Mouse (Mus musculus) forebrain, embryonic 12.5 days (tissue): ENCODE measurements around the gene Ctc1. TPM values are rescaled to one million over a fixed set of nuclear protein-coding genes. Genes with fewer than 3 reads are reported as not detected.

Experiments used
- ATAC-seq: fragments of 200-750 bp; cut with Nextera tagmentation; 2 replicates; pipeline ENCODE4 v1.8.0; 2017; ENCODE audit warnings: moderate TSS enrichment; ENCODE audit not compliant: low FRiP score
- H3K27ac ChIP-seq: fragments of 300-500 bp; sonication (generic); 2 replicates; pipeline ENCODE4 v1.5.1; 2016; ENCODE audit warnings: mild to moderate bottlenecking
- H3K27me3 ChIP-seq: fragments of 300-500 bp; sonication (generic); 2 replicates; pipeline ENCODE4 v1.6.1; 2016; ENCODE audit warnings: mild to moderate bottlenecking
- H3K36me3 ChIP-seq: fragments of 300-500 bp; sonication (generic); replicated peaks from 2 replicates; pipeline ENCODE4 v1.6.1; 2016; ENCODE audit warnings: mild to moderate bottlenecking
- H3K4me1 ChIP-seq: fragments of 300-500 bp; sonication (generic); 2 replicates; pipeline ENCODE4 v1.6.1; 2016
- H3K4me2 ChIP-seq: fragments of 300-500 bp; sonication (generic); 2 replicates; pipeline ENCODE4 v1.6.1; 2016; ENCODE audit warnings: mild to moderate bottlenecking, moderate library complexity
- H3K4me3 ChIP-seq: fragments of 300-500 bp; sonication (generic); replicated peaks from 2 replicates; pipeline ENCODE4 v1.5.1; 2016; ENCODE audit warnings: mild to moderate bottlenecking
- H3K9ac ChIP-seq: fragments of 300-500 bp; sonication (generic); 2 replicates; pipeline ENCODE4 v1.6.1; 2016; ENCODE audit warnings: mild to moderate bottlenecking
- H3K9me3 ChIP-seq: fragments of 300-500 bp; sonication (generic); 2 replicates; pipeline ENCODE4 v1.6.1; 2016
- WGBS: fragments of 180-500 bp; shearing (Covaris S2); methylation state at CpG from one replicate; pipeline ENCODE4 v1.1.7; 2016; 5-methylcytosine and 5-hydroxymethylcytosine counted together
- polyA plus RNA-seq: library from polyadenylated mRNA; unstranded; fragments of >200 nt; fragmentation: Nextera tagmentation; extraction: Ambion mirVana; gene quantifications from 2 replicates; pipeline ENCODE4 v1.2.1, GENCODE M21; 2016

The Ctc1 gene
- polyA plus RNA-seq, 1 experiment from 2014 or later = 71.0 TPM

DNA sequence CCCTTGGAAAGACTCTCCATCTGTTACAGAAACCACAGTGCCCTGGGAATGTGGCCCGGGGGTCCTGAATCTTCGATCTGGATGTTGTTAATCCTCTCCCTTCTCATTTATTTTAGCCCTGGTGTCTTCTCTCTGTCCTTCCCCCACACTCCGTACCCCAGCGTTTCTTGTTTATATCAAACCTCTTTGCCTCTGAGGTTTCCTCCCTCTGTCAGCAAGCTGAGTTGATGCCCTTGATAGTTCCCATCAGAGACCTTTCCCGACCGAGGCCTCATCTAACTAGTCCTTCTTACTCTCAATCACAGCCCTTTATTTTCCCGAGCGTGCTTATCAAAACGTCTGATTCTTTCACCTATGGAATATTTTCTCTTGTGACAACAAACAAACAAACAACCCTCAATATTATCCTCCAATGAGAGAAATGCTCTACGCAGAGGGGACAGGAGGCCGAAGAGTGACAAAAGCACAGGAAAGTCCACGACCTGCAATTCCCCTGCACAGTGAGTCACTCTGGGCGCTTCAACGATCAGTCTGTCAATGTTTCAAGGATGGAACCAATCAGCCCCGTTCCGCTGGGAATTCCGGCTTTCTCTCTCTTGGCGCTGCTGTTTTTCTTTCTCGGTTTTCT, 43.1 kb downstream of the Ctc1 start:
- WGBS = under 1% methylated on average over 19 of the region's 19 CpGs
- no peak for ATAC-seq

DNA sequence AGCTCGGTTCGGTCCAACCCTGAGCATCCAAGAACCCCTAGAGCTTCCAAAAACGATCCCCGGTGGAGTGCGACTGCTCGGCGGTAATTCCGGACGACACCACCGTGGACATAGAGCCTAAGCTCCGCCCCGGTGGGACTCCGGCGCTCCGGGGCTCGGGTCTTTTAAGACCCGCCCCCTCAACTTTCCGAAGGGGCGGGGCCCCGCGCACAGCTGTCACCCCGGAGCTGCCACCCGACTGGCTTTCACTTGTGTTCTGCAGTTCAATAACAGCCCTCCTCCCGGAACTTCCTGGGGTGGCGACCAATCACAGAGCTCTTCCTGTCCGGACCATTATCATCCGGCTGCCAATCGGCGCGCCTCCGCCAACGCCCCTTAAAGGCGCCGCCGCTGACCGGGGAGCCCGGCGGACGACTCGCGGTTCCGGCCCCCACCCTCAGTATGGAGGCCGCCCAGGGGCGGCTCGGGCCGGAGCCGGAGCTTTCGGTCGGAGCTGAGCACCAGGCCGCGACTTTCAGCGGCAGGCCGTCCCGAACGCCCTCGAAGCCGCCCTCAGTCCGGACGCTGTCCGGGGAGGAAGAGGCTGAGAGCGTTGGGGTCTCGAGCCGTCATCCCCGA, 43.8 kb downstream of the Ctc1 start, which contains the start of gene Borcs6:
Borcs6 (plus strand) TSS at position 361 of the 618 bp plus-strand sequence.
- H3K4me1 ChIP-seq = peaks cover 28% of the 10 kb centered on the region
- no peaks in the 10 kb centered on the region; the same call in 1 of the 2 replicates for H3K27me3 ChIP-seq
- WGBS = under 1% methylated on average over 63 of the region's 64 CpGs
- H3K27ac ChIP-seq = peak within 1 kb of the TSS; percentile 93
- ATAC-seq = peak; percentile 93
- H3K9me3 ChIP-seq = no peaks in the 10 kb centered on the region
- peak within 1 kb of the TSS; percentile 84 for H3K9ac ChIP-seq
- peak within 1 kb of the TSS; percentile 90 for H3K4me3 ChIP-seq
- 0 out of 2 replicates have a peak, but pooled peaks cover under 1% of the 10 kb centered on the region for H3K36me3 ChIP-seq
- H3K4me2 ChIP-seq = peak within 1 kb of the TSS; percentile 98

More for the DNA sequence above, 43.1 kb downstream of the Ctc1 start:
- Histone ChIP-seq H3K4me2 (peak overlapping the region; percentile 98), H3K9me3 (no peaks in the 10 kb centered on the region), H3K4me3 (peak overlapping the region; percentile 90), H3K9ac (peak overlapping the region; percentile 66), H3K27me3 (no peaks in the 10 kb centered on the region; the same call in 1 of the 2 replicates), H3K36me3 (peaks cover 7% of the 10 kb centered on the region), H3K4me1 (peaks cover 22% of the 10 kb centered on the region), H3K27ac (peak overlapping the region; percentile 82)

DNA sequence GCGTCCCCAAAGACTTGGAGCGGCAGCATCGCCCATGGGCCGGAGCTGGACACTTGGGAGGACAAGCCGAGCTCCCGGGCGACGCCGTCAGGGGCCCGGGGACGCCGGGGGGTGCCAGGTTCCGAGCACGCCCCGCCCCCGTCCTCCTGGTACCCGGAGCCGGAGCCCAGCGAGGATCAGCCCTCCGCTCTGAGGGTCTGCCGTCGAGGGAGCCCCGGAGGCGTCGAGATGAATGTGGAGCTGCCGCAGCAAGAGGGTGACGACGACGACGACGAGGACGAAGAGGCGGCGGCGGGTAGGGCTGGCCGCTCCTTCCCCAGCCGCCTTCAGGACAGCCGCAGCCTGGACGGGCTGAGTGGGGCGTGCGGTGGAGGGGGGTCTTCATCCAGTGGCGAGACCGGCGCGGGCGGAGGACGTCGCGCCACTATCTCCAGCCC, 44.3 kb downstream of the Ctc1 start:
- Histone ChIP-seq H3K4me1 (peaks cover 32% of the 10 kb centered on the region), H3K27ac (peak overlapping the region; percentile 93), H3K4me3 (peak overlapping the region; percentile 90), H3K36me3 (no peaks in the 10 kb centered on the region), H3K4me2 (peak overlapping the region; percentile 98), H3K9me3 (no peaks in the 10 kb centered on the region), H3K9ac (peak overlapping the region; percentile 84), H3K27me3 (no peaks in the 10 kb centered on the region; the same call in 1 of the 2 replicates)
- ATAC-seq = peak; percentile 33
- under 1% methylated on average over 47 of the region's 49 CpGs for WGBS

DNA sequence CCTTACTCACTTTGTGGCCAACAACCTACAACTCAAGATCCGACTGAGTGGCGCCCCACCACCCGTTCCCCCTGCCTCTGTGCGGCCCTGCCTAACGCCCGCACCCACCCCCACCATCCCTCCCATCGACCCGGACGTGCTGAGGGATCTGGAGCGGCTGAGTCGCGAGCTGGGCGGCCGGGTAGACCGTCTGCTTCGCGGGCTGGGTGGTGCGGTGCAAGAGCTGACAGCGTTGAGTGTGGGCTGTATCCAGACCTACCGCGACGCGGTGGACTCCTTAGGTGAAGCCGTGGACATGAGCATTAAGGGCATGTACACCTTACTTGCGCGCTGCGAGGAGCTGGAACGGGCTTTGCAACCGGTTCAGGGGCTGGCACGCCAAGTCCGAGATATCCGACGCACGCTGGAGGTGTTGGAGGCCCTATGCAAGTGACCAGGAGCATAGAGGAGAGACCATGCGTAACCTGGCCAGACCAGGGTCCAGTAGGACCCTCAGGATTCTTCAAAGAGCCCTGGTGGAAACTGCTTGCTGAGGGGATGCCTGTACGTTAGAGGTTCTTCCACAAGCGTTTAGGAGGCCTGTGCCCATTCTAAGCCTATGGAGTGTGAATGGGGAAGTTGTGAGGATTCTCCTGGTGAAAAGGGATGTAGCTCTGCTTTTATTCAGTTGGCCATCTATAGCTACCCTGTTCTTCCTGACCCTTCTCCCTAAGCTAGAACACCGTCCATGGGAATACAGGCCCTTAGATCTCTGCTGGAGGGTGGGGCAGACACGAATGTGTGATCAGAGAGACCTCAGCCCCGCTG, 44.9 kb downstream of the Ctc1 start:
- Histone ChIP-seq H3K27ac (peak overlapping the region; percentile 93), H3K4me2 (peak overlapping the region; percentile 98), H3K4me1 (peaks cover 32% of the 10 kb centered on the region), H3K9ac (peak overlapping the region; percentile 84), H3K9me3 (no peaks in the 10 kb centered on the region), H3K36me3 (no peaks in the 10 kb centered on the region), H3K27me3 (no peaks in the 10 kb centered on the region; the same call in 1 of the 2 replicates), H3K4me3 (peak overlapping the region; percentile 90)
- no peak for ATAC-seq
- 2% methylated on average over 36 of the region's 40 CpGs for WGBS

DNA sequence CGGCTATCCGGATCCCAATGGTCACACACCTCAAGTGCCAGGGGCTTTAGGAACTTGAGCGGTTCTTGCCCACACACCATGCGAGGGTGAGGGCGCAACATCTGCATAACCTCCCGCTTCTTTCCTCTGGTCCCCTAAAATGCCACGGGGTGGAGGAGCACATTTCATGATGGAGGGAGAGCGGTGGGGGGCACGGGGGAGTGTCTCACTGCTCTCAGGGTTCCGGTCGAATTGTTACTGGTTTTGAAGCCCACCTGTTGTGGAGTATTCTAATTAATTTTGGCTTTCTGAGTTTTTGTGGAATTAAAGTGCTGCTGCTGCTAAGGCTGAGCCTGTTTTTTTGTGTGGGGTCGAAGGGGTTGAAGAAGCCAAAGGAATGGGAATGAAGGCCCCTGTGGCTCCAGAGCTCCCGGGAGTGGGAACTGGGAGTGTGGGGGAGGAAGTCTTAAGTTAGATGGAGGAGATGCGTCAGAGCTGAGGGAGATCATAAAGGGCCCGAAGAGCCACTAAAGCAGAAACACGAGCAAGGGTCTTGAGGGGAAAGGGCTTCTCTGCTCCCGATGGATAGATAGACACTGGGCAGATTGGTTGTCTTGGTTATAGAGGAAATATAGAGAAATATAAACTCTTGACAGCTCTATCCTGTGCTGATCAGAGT, 45.7 kb downstream of the Ctc1 start:
- WGBS = 7% methylated on average over 17 of the region's 17 CpGs
- peaks cover 3% of the 10 kb centered on the region; the same call in 1 of the 2 replicates for H3K27me3 ChIP-seq
- peak overlapping the region; percentile 98 for H3K4me2 ChIP-seq
- peak overlapping the region; percentile 84; the same call in 1 of the 2 replicates for H3K9ac ChIP-seq
- no peaks in the 10 kb centered on the region for H3K36me3 ChIP-seq
- H3K4me3 ChIP-seq = peak overlapping the region; percentile 90
- ATAC-seq = no peak
- H3K4me1 ChIP-seq = peaks cover 38% of the 10 kb centered on the region
- H3K27ac ChIP-seq = no peak overlapping the region
- H3K9me3 ChIP-seq = no peaks in the 10 kb centered on the region

DNA sequence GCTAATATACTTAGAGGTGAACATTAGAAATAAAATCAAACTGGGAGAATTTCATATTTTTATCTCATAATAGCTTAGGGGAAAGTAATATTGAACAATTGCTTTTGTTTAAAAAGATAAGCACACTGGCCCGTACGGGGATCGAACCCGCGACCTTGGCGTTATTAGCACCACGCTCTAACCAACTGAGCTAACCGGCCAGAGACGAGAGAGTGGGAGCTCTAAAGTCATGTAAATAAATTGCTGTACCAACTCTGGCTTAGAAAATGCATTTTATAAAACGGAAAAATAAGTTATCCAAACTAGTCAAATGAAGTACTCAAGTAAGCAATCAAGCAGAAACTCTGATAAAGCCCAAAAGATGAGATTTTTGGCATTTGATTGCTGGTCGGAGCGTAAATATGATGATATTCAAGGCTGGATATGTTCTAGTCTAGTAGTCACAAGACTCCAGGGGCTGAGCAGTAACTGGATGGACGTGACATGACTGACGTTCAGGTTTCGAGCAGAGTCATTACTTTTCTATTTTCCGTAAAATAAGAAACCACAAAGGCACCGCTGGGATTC, 46.6 kb downstream of the Ctc1 start:
- Histone ChIP-seq H3K27ac (peak overlapping the region; percentile 36; the same call in 1 of the 2 replicates), H3K4me2 (peak overlapping the region; percentile 98), H3K4me1 (peaks cover 43% of the 10 kb centered on the region), H3K9ac (no peak overlapping the region), H3K27me3 (peaks cover 3% of the 10 kb centered on the region; the same call in 1 of the 2 replicates), H3K9me3 (no peaks in the 10 kb centered on the region), H3K4me3 (peak overlapping the region; percentile 67), H3K36me3 (no peaks in the 10 kb centered on the region)
- 1% methylated on average over 17 of the region's 17 CpGs for whole genome bisulfite sequencing
- ATAC-seq = peak; percentile 2; the same call in 1 of the 2 replicates

DNA sequence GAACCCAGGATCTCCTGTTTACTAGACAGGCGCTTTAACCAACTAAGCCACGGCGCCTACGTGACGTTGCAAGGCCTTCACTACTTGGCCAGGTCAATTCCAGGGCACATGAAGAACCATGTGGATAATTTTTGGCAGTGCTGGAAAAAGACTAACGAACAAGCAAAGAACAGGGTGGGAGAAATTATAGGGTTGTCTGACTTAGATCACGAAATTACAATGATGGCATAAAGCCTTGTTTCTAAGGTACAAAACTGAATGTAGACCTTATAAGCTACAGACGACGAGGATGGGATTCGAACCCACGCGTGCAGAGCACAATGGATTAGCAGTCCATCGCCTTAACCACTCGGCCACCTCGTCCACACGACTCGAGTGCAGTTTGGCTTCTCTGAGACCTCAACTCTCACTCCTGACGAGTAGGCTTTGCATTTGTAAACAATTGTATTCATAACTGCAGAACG, 47.1 kb downstream of the Ctc1 start:
- H3K9ac ChIP-seq = peak overlapping the region; percentile 36; the same call in 1 of the 2 replicates
- ATAC-seq = peak; percentile 42

DNA sequence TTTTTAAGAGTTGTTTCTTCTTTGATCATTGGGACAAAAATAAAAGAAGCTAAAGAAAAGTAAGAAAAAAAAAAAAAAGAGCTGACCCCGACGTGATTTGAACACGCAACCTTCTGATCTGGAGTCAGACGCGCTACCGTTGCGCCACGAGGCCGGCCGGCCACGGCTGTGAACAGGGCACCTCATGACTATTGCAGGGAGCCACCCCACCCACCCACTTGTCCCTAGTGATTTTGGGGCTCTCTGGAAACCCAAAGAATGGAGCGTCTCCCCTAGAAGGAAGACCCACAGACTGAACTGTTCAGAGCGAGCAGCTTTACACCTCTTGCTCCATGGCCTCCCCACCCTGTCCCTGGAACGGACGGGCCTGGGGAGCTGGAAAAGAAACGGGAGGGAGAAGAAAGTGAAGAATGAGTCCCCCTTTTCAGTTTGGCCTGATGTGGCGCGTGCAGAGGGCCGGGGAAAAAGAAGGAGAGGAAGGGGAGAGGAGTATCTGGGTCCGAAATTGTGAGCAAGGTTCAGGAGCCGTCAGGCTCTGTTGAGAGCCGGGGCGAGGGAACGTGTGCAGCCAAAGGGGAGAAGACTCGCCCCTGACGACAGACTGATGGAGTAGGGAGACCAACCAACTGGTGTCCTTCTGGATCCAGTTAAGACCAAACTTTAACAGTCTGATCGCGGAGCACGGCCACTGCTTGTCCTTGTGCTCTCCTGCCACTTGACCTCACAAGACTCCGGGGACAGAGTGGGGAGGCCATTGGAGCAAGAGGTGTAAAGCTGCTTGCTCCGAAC, 47.9 kb downstream of the Ctc1 start:
- peaks cover 3% of the 10 kb centered on the region; the same call in 1 of the 2 replicates for H3K27me3 ChIP-seq
- peak; percentile 34; the same call in 1 of the 2 replicates for ATAC-seq
- H3K27ac ChIP-seq = peak overlapping the region; percentile 82
- H3K9me3 ChIP-seq = no peaks in the 10 kb centered on the region
- no peaks in the 10 kb centered on the region for H3K36me3 ChIP-seq
- peak overlapping the region; percentile 70 for H3K9ac ChIP-seq
- peak overlapping the region; percentile 59 for H3K4me2 ChIP-seq
- under 1% methylated on average over 31 of the region's 31 CpGs for WGBS
- H3K4me3 ChIP-seq = peak overlapping the region; percentile 67
- peaks cover 39% of the 10 kb centered on the region for H3K4me1 ChIP-seq

More for the DNA sequence above, 47.1 kb downstream of the Ctc1 start:
- WGBS = under 1% methylated on average over 19 of the region's 19 CpGs
- Histone ChIP-seq H3K4me3 (peak overlapping the region; percentile 67), H3K27ac (peak overlapping the region; percentile 82), H3K9me3 (no peaks in the 10 kb centered on the region), H3K4me1 (peaks cover 43% of the 10 kb centered on the region), H3K36me3 (no peaks in the 10 kb centered on the region), H3K27me3 (peaks cover 3% of the 10 kb centered on the region; the same call in 1 of the 2 replicates), H3K4me2 (peak overlapping the region; percentile 55)

DNA sequence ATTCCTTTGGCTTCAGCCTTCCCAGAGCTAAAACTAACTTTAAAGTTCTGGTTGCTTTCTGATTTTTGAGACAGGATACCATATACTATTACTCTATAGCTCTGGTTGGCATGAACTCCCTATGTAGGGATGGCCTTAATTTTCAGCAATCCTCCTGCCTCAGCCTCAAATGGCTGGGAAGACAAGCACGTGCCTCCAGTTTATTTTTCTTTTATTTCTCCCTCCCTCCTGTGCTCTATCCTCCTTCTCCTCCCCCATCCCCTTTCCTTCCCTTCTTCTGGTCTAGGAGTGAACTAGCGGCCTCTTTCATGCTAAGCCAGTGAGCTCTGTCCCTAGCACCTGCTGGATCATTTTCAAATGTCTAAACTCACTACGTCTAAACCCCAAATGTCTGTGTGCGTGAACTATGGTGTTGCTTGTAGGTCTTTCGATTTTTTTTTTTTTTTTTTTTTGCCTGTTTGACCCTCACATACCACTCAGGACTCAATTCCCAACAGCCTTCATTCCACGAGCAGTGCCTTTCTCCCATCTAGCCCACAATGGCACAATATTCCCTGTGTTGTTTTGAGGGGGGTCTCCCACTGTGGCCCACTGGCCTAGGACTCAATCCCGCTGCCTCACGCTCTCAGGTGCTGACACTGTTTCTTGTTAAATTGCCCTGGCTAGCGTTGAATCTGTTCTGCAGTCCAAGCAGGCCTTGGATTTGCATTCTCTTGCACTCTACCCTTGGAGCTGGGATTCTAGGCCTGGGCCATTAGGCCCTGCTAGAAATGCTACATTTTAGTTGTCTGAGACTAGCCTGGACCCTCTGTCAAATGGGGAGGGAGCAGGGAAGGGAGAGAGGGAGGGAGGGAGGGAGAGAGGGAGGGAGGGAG, 48.8 kb downstream of the Ctc1 start:
- Histone ChIP-seq H3K36me3 (no peaks in the 10 kb centered on the region), H3K9me3 (no peaks in the 10 kb centered on the region), H3K27ac (peak overlapping the region; percentile 78; the same call in 1 of the 2 replicates), H3K4me1 (peaks cover 36% of the 10 kb centered on the region), H3K4me3 (peak overlapping the region; percentile 67), H3K27me3 (peaks cover 3% of the 10 kb centered on the region; the same call in 1 of the 2 replicates), H3K4me2 (peak overlapping the region; percentile 59), H3K9ac (peak overlapping the region; percentile 70)
- no peak for ATAC-seq
- WGBS = 41% methylated on average over 9 of the region's 9 CpGs

DNA sequence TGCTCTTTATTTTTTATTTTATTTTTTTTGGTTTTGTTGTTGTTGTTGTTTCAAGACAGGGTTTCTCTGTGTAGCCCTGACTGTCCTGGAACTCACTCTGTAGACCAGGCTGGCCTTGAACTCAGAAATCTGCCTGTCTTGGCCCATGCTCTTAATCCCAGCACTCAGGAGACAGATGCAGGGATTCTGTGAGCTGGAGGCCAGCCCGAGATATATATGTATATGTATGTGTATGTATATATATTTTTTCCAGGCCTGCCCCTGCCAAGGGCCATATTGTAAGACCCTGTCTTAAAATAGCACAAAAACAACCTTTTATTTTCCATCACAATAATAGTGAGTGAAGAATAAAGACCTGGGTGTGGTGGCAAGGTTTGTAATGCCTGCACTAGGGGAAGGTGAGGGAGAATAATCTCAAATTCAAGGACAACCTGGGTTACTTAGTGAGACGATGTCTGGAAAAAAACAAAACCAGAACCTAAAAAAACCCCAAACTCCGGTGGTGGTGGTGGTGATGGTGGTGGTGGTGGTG, 49.7 kb downstream of the Ctc1 start:
- no peaks in the 10 kb centered on the region for H3K9me3 ChIP-seq
- no peak overlapping the region for H3K4me3 ChIP-seq
- 52% methylated on average over 3 of the region's 3 CpGs for WGBS
- peak overlapping the region; percentile 60; the same call in 1 of the 2 replicates for H3K9ac ChIP-seq
- peaks cover 3% of the 10 kb centered on the region; the same call in 1 of the 2 replicates for H3K27me3 ChIP-seq
- H3K4me2 ChIP-seq = peak overlapping the region; percentile 91
- no peak for ATAC-seq
- peaks cover 38% of the 10 kb centered on the region for H3K4me1 ChIP-seq
- no peak overlapping the region for H3K27ac ChIP-seq
- H3K36me3 ChIP-seq = no peaks in the 10 kb centered on the region
